Mouse (Mus musculus) cortical plate, adult 2 months (tissue): Measurements from ENCODE around the gene Bpifb1.

ENCODE experiments used
- CTCF ChIP-seq: fragments of 200-500 bp; IDR thresholded peaks from 2 replicates; pipeline ENCODE4 v1.5.1; 2011; ENCODE audit warnings: mild to moderate bottlenecking, control low read depth, low read length; ENCODE audit not compliant: insufficient read depth; ENCODE audit errors: extremely low read depth
- POLR2A ChIP-seq: fragments of 200-500 bp; IDR thresholded peaks from 2 replicates; pipeline ENCODE4 v1.6.1; 2011; ENCODE audit warnings: mild to moderate bottlenecking, low read length, control low read depth; ENCODE audit not compliant: insufficient read depth; ENCODE audit errors: extremely low read depth

- no peak for TF ChIP-seq POLR2A
- TF ChIP-seq CTCF = no peak
These were observed 65.2 kb downstream of the Bpifb1 start for GRCm38 (mm10) chr2:154255770-154256169.
